Mouse (Mus musculus) ES-Bruce4 (cell line): ENCODE measurements around the gene Lag3. TPM values are rescaled to one million over a fixed set of nuclear protein-coding genes. Genes with fewer than 3 reads are reported as not detected.

Experiments
- H3K27ac ChIP-seq: 2 replicates; pipeline ENCODE4 v1.5.1; 2012; ENCODE audit warnings: low read length, inconsistent platforms; ENCODE audit not compliant: insufficient read depth
- H3K27me3 ChIP-seq: 2 replicates; pipeline ENCODE4 v1.6.1; 2012; ENCODE audit warnings: mild to moderate bottlenecking, low read length, inconsistent platforms; ENCODE audit not compliant: control insufficient read depth, poor library complexity, insufficient read depth, severe bottlenecking
- H3K36me3 ChIP-seq: 2 replicates; pipeline ENCODE4 v1.6.1; 2012; ENCODE audit warnings: inconsistent platforms, mild to moderate bottlenecking, low read length, moderate library complexity; ENCODE audit not compliant: control insufficient read depth, poor library complexity, insufficient read depth, severe bottlenecking
- H3K4me1 ChIP-seq: one replicate; pipeline ENCODE4 v1.8.1; 2011; ENCODE audit warnings: low read length; ENCODE audit not compliant: control insufficient read depth, insufficient read depth
- H3K4me3 ChIP-seq: 2 replicates; pipeline ENCODE4 v1.5.1; 2011; ENCODE audit warnings: low read depth, mild to moderate bottlenecking, low read length
- H3K9ac ChIP-seq: 2 replicates; pipeline ENCODE4 v1.6.1; 2012; ENCODE audit warnings: low read depth, mild to moderate bottlenecking, inconsistent platforms; ENCODE audit not compliant: poor library complexity, severe bottlenecking
- H3K9me3 ChIP-seq: replicated peaks from 2 replicates; pipeline ENCODE4 v1.6.1; 2012; ENCODE audit warnings: mild to moderate bottlenecking, low read length, inconsistent platforms; ENCODE audit not compliant: control insufficient read depth, poor library complexity, insufficient read depth, severe bottlenecking
- CTCF ChIP-seq: IDR thresholded peaks from one replicate; pipeline ENCODE4 v1.8.1; 2011; ENCODE audit warnings: low read depth, low read length
- EP300 ChIP-seq: IDR thresholded peaks from 2 replicates; pipeline ENCODE4 v1.6.1; 2011; ENCODE audit warnings: low read depth, low read length; ENCODE audit not compliant: insufficient read depth
- POLR2A ChIP-seq: IDR thresholded peaks from one replicate; pipeline ENCODE4 v1.8.1; 2011; ENCODE audit warnings: low read length; ENCODE audit not compliant: insufficient read depth
- polyA plus RNA-seq: library from polyadenylated mRNA; stranded (reverse); fragments of >200 nt; gene quantifications from 2 replicates; pipeline ENCODE4 v1.2.4, GENCODE M21; 2011; ENCODE audit warnings: low read depth; ENCODE audit not compliant: missing spikeins, insufficient read depth, insufficient read length

Lag3 gene
- polyA plus RNA-seq, 1 experiment = 5.9 TPM

DNA sequence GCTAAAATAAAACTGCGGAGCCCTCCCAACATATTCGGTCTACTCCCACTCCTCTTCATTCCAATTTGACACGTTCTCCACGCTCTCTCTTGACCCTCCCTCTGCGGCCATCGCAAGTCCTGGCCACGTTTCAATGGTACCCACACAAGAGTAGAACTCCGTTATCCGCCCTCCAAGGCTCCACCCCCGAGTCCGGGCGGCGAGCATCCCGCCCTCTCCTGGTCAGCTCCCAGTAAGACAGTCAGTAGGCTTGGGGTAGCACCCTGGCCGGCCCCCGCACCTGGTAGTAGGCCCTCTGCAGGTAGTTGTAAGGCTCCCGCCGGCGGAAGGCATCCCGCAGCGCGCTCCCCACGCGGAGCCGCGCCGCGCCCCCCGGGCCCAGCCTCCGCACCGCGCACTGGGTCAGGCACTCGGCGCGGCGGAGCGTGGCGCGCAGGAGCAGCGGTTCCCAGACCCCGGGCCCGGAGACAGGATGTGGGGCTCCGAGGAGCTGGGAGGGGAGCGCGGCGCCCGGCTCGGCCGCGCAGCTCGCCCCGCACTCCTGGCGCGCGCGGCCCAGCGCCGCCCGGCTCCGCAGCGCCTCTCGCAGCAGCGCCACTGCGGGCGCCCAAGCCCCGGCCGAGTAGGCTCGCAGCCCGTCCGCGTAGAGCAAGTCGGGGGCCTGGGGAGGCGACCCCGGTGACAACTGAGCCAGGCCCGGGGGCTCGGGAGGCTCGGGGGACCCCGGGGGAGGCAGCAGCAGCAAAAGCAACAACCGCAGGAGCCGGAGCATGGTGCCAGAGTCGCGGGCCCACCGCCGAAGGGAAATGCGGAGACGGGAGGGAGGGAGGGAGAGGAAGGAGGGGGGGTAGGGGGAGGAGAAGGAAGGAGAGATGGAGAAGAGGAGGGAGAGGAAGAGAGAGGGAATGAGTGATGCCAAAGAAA lies 54.3 kb downstream of the Lag3 start, which contains the start of gene P3h3:
Gene P3h3, minus strand, starts transcription at position 837 of the 924 bp plus-strand sequence.
- no peak within 1 kb of the TSS for H3K27ac ChIP-seq
- peak; percentile 80 for TF ChIP-seq CTCF
- no peak for TF ChIP-seq POLR2A
- TF ChIP-seq EP300 = peak; percentile 59; the same call in 1 of the 2 replicates
- H3K4me1 ChIP-seq = peaks cover 19% of the 10 kb centered on the region
- no peaks in the 10 kb centered on the region for H3K9me3 ChIP-seq
- H3K36me3 ChIP-seq = no peaks in the 10 kb centered on the region
- no peaks in the 10 kb centered on the region for H3K27me3 ChIP-seq
- peak within 1 kb of the TSS; percentile 64 for H3K4me3 ChIP-seq
- H3K9ac ChIP-seq = peak within 1 kb of the TSS; percentile 95

DNA sequence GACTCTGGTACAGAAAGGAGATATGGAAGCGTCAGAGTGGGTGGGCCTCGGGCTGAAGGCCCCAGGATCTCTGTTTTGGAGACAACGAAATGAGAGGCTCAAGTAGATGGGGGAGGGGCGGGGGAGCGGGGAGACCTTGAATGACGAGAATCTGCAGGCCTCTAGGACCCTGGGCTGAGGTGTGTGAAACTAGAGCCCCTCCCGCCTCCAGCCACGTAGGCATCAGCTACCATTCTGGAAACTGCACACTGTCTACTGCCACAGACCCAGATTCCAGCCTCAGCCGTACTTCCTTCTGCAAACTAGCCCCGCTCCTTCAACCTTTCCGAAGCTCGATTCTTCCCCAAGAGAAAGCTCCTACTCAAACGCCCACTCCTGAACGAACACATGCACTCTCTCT lies 55.2 kb downstream of the Lag3 start:
- Histone ChIP-seq H3K9me3 (no peaks in the 10 kb centered on the region), H3K9ac (no peak overlapping the region), H3K4me3 (peak overlapping the region; percentile 64), H3K4me1 (peaks cover 12% of the 10 kb centered on the region), H3K27ac (no peak overlapping the region), H3K36me3 (no peaks in the 10 kb centered on the region), H3K27me3 (no peaks in the 10 kb centered on the region)
- TF ChIP-seq CTCF (no peak), POLR2A (no peak), EP300 (no peak)

DNA sequence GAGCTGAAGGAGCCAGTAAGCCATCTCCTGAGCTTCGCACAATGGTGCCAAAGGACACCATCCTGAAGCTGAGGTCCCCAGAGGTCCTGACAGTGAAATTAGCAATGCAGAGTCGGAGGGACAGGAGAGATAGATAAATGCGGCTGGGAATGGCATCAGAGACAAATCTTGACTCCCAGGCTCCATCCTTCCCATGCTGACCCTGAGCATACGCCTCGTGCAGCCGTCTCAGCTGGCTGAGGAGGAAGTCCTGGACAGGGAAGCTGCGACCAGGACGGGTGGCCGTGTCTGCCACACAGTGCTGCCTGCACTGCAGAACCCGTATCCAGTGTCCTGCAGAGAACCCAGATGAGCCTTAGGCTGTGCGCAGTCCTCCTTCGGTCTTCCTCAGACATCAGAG lies 56.9 kb downstream of the Lag3 start:
- Histone ChIP-seq H3K36me3 (no peaks in the 10 kb centered on the region), H3K4me3 (no peak overlapping the region), H3K27me3 (no peaks in the 10 kb centered on the region), H3K4me1 (peaks cover 13% of the 10 kb centered on the region), H3K9ac (no peak overlapping the region), H3K9me3 (no peaks in the 10 kb centered on the region), H3K27ac (no peak overlapping the region)
- TF ChIP-seq POLR2A (no peak), CTCF (no peak), EP300 (no peak)

Other genes with a start within 250 kb of the Lag3 start
- gene Lpcat3, start 248.7 kb downstream of the Lag3 start, polyA plus RNA-seq = 69.3 and 73.8 TPM in 2 replicates
- gene Emg1, start 199.5 kb downstream of the Lag3 start, polyA plus RNA-seq = 118 TPM in 2 replicates
- 329 and 331 TPM in 2 replicates for gene Phb2, start 199.4 kb downstream of the Lag3 start, polyA plus RNA-seq
- gene Ptpn6, start 173.0 kb downstream of the Lag3 start, polyA plus RNA-seq = 15.4 and 32.3 TPM in 2 replicates
- 93.5 and 105 TPM in 2 replicates for gene Grcc10, start 170.3 kb downstream of the Lag3 start, polyA plus RNA-seq
- 0.59 TPM in 1 of 2 replicates, not detected in the other for gene Gm45234, start 155.7 kb downstream of the Lag3 start, polyA plus RNA-seq
- 32.0 and 35.2 TPM in 2 replicates for gene Atn1, start 155.2 kb downstream of the Lag3 start, polyA plus RNA-seq
- 7.4 and 8.3 TPM in 2 replicates for gene Eno2, start 142.0 kb downstream of the Lag3 start, polyA plus RNA-seq
- gene Lrrc23, start 132.0 kb downstream of the Lag3 start, polyA plus RNA-seq = 0.84 TPM in 1 of 2 replicates, not detected in the other
- 4.6 and 5.4 TPM in 2 replicates for gene Spsb2, start 103.0 kb downstream of the Lag3 start, polyA plus RNA-seq
- gene Tpi1, start 97.4 kb downstream of the Lag3 start, polyA plus RNA-seq = 377 and 389 TPM in 2 replicates
- gene Usp5, start 82.2 kb downstream of the Lag3 start, polyA plus RNA-seq = 80.9 and 85.2 TPM in 2 replicates
- gene Cdca3, start 82.2 kb downstream of the Lag3 start, polyA plus RNA-seq = 162 and 187 TPM in 2 replicates
- gene Gnb3, start 71.4 kb downstream of the Lag3 start, polyA plus RNA-seq = not detected in 2 replicates
- 3.1 and 3.6 TPM in 2 replicates for gene P3h3, start 54.0 kb downstream of the Lag3 start, polyA plus RNA-seq
- gene Gpr162, start 47.7 kb downstream of the Lag3 start, polyA plus RNA-seq = 2.4 and 3.2 TPM in 2 replicates
- gene Cd4, start 23.5 kb downstream of the Lag3 start, polyA plus RNA-seq = not detected in 2 replicates
- gene Ptms, start 8.4 kb upstream of the Lag3 start, polyA plus RNA-seq = 382 and 383 TPM in 2 replicates
- 263 and 294 TPM in 2 replicates for gene Mlf2, start 19.7 kb upstream of the Lag3 start, polyA plus RNA-seq
- gene Cops7a, start 53.8 kb upstream of the Lag3 start, polyA plus RNA-seq = 145 and 154 TPM in 2 replicates
- gene Pianp, start 85.0 kb upstream of the Lag3 start, polyA plus RNA-seq = 14.3 and 21.4 TPM in 2 replicates
- gene Zfp384, start 97.4 kb upstream of the Lag3 start, polyA plus RNA-seq = 32.4 and 33.8 TPM in 2 replicates
- 44.0 and 54.7 TPM in 2 replicates for gene Ing4, start 128.1 kb upstream of the Lag3 start, polyA plus RNA-seq
- gene Acrbp, start 138.0 kb upstream of the Lag3 start, polyA plus RNA-seq = 25.3 and 25.7 TPM in 2 replicates
- gene Lpar5, start 156.2 kb upstream of the Lag3 start, polyA plus RNA-seq = 2.5 and 3.7 TPM in 2 replicates
- 307 and 317 TPM in 2 replicates for gene Chd4, start 184.3 kb upstream of the Lag3 start, polyA plus RNA-seq
- gene Nop2, start 220.2 kb upstream of the Lag3 start, polyA plus RNA-seq = 75.1 and 78.4 TPM in 2 replicates
- 8.3 and 9.9 TPM in 2 replicates for gene Iffo1, start 233.5 kb upstream of the Lag3 start, polyA plus RNA-seq